Mouse (Mus musculus) kidney, postnatal 0 days (tissue): Measurements from ENCODE around the gene Gm10639. TPM values are rescaled to one million over a fixed set of nuclear protein-coding genes. Genes with fewer than 3 reads are reported as not detected.
A peak's percentile ranks its signal among the peaks of the same experiment; 100 is the strongest.
"Not testable (repeated sequence)": the region's sequence is repeated elsewhere in the genome, so short reads cannot be mapped to it uniquely, and the experiment has no call there.

ENCODE experiments used
- ATAC-seq: fragments of 200-750 bp; cut with Nextera tagmentation; replicated peaks from 2 replicates; pipeline ENCODE4 v1.8.0; 2017; ENCODE audit warnings: low read depth, moderate number of reproducible peaks, moderate TSS enrichment, moderate library complexity; ENCODE audit not compliant: low FRiP score
- DNase-seq: peaks from one replicate; pipeline ENCODE4 v3.0.0-alpha.2; 2016; ENCODE audit warnings: low spot score
- H3K27ac ChIP-seq: fragments of 300-500 bp; sonication (generic); 2 replicates; pipeline ENCODE4 v1.5.1; 2014; ENCODE audit warnings: mild to moderate bottlenecking
- H3K27me3 ChIP-seq: fragments of 300-500 bp; sonication (generic); 2 replicates; pipeline ENCODE4 v1.6.1; 2014; ENCODE audit warnings: low read length, mixed read lengths; ENCODE audit not compliant: insufficient read depth
- H3K36me3 ChIP-seq: fragments of 300-500 bp; sonication (generic); 2 replicates; pipeline ENCODE4 v1.6.1; 2014; ENCODE audit warnings: low read length, mixed read lengths; ENCODE audit not compliant: insufficient read depth
- H3K4me1 ChIP-seq: fragments of 300-500 bp; sonication (generic); replicated peaks from 2 replicates; pipeline ENCODE4 v1.6.1; 2014; ENCODE audit warnings: antibody characterized with exemption, low read length, mixed read lengths; ENCODE audit not compliant: insufficient read depth
- H3K4me2 ChIP-seq: fragments of 300-500 bp; sonication (generic); 2 replicates; pipeline ENCODE4 v1.6.1; 2014; ENCODE audit warnings: mild to moderate bottlenecking, low read length, moderate library complexity, mixed read lengths
- H3K4me3 ChIP-seq: fragments of 300-500 bp; sonication (generic); replicated peaks from 2 replicates; pipeline ENCODE4 v1.5.1; 2014; ENCODE audit warnings: low read depth, low read length
- H3K9ac ChIP-seq: fragments of 300-500 bp; sonication (generic); 2 replicates; pipeline ENCODE4 v1.6.1; 2014; ENCODE audit warnings: low read depth, low read length
- H3K9me3 ChIP-seq: fragments of 300-500 bp; sonication (generic); replicated peaks from 2 replicates; pipeline ENCODE4 v1.6.1; 2016; ENCODE audit warnings: low read length, inconsistent platforms, mixed read lengths
- CTCF ChIP-seq: IDR thresholded peaks from 2 replicates; pipeline ENCODE4 v1.5.1; 2016; ENCODE audit warnings: antibody characterized with exemption, low read depth, mild to moderate bottlenecking, moderate library complexity
- WGBS: fragments of 180-500 bp; shearing (Covaris S2); extraction: QIAGEN DNeasy Blood & Tissue Kit; methylation state at CpG from one replicate; pipeline ENCODE4 v1.1.7; 2014; 5-methylcytosine and 5-hydroxymethylcytosine counted together
- polyA plus RNA-seq: library from polyadenylated mRNA; unstranded; fragments of >200 nt; fragmentation: Nextera tagmentation; extraction: Ambion mirVana; gene quantifications from 2 replicates; pipeline ENCODE4 v1.2.1, GENCODE M21; 2015

Gm10639 gene
- polyA plus RNA-seq, 1 experiment from 2014 or later = 77.2 TPM

- H3K4me1 ChIP-seq, H3K4me3 ChIP-seq, H3K27me3 ChIP-seq, H3K36me3 ChIP-seq, H3K9ac ChIP-seq, H3K4me2 ChIP-seq, H3K9me3 ChIP-seq, DNase-seq, ATAC-seq, H3K27ac ChIP-seq: not testable (repeated sequence)
- WGBS = 66% methylated on average over 4 of the region's 7 CpGs
These were observed 5.1 kb downstream of the Gm10639 start for GRCm38 (mm10) chr9:78294781-78295180.

- 10% methylated on average over 6 of the region's 6 CpGs for WGBS
- H3K36me3 ChIP-seq = not testable (repeated sequence)
- peak; percentile 42; the same call in 1 of the 2 replicates for ATAC-seq
These were observed 6.4 kb downstream of the Gm10639 start for GRCm38 (mm10) chr9:78296089-78296488.

GRCm38 (mm10) chr9:78298232-78298631 is 8.5 kb downstream of the Gm10639 start:
- DNase-seq (no peak), ATAC-seq (no peak)
- H3K36me3 ChIP-seq = no peaks in the 10 kb centered on the region
- H3K27ac ChIP-seq = no peak overlapping the region
- TF ChIP-seq CTCF = no peak
- no peaks in the 10 kb centered on the region for H3K27me3 ChIP-seq
- H3K4me1 ChIP-seq = no peaks in the 10 kb centered on the region
- H3K4me2 ChIP-seq = no peak overlapping the region
- WGBS = 70% methylated on average over 1 of the region's 1 CpGs
- H3K9me3 ChIP-seq = no peaks in the 10 kb centered on the region
- no peak overlapping the region for H3K9ac ChIP-seq
- no peak overlapping the region for H3K4me3 ChIP-seq

More at GRCm38 (mm10) chr9:78296089-78296488, 6.4 kb downstream of the Gm10639 start:
- peak; percentile 79 for TF ChIP-seq CTCF
- not testable (repeated sequence) for H3K27me3 ChIP-seq, H3K9me3 ChIP-seq, H3K4me3 ChIP-seq, H3K4me1 ChIP-seq, H3K27ac ChIP-seq, H3K9ac ChIP-seq, H3K4me2 ChIP-seq
- peak; percentile 55 for DNase-seq

- not testable (repeated sequence) for H3K4me3 ChIP-seq, H3K9ac ChIP-seq, ATAC-seq, H3K36me3 ChIP-seq, H3K27me3 ChIP-seq, H3K27ac ChIP-seq, H3K4me2 ChIP-seq, H3K9me3 ChIP-seq, DNase-seq, H3K4me1 ChIP-seq
- 78% methylated on average over 1 of the region's 1 CpGs for WGBS
These were observed 9.4 kb downstream of the Gm10639 start for GRCm38 (mm10) chr9:78299143-78299542.

GRCm38 (mm10) chr9:78308122-78308521 is 18.4 kb downstream of the Gm10639 start:
- 68% methylated on average over 1 of the region's 3 CpGs for WGBS
- not testable (repeated sequence) for DNase-seq, ATAC-seq, H3K36me3 ChIP-seq, H3K4me2 ChIP-seq, H3K27ac ChIP-seq, H3K9me3 ChIP-seq, H3K9ac ChIP-seq, H3K4me1 ChIP-seq, H3K4me3 ChIP-seq, H3K27me3 ChIP-seq

GRCm38 (mm10) chr9:78314696-78315095 is 25.0 kb downstream of the Gm10639 start, which contains the start of gene Omt2a:
Gene Omt2a (minus strand): TSS chr9:78314796.
- WGBS = 83% methylated on average over 2 of the region's 2 CpGs
- H3K4me2 ChIP-seq = no peak within 1 kb of the TSS
- H3K4me1 ChIP-seq = no peaks in the 10 kb centered on the region
- no peaks in the 10 kb centered on the region for H3K27me3 ChIP-seq
- no peaks in the 10 kb centered on the region for H3K36me3 ChIP-seq
- no peak within 1 kb of the TSS for H3K4me3 ChIP-seq
- ATAC-seq = no peak
- DNase-seq = no peak
- H3K27ac ChIP-seq = no peak within 1 kb of the TSS
- TF ChIP-seq CTCF = no peak
- H3K9me3 ChIP-seq = no peaks in the 10 kb centered on the region
- no peak within 1 kb of the TSS for H3K9ac ChIP-seq

- Histone ChIP-seq H3K4me2 (no peak overlapping the region), H3K27ac (no peak overlapping the region), H3K9ac (no peak overlapping the region), H3K4me3 (no peak overlapping the region), H3K4me1 (no peaks in the 10 kb centered on the region), H3K27me3 (no peaks in the 10 kb centered on the region), H3K9me3 (no peaks in the 10 kb centered on the region), H3K36me3 (no peaks in the 10 kb centered on the region)
- peak; percentile 78 for TF ChIP-seq CTCF
- DNase-seq = no peak
- 24% methylated on average over 1 of the region's 1 CpGs for WGBS
- ATAC-seq = no peak
These were observed 29.8 kb downstream of the Gm10639 start for GRCm38 (mm10) chr9:78319499-78319898.

- DNase-seq, H3K4me2 ChIP-seq, H3K9me3 ChIP-seq, H3K27me3 ChIP-seq, H3K27ac ChIP-seq, H3K4me1 ChIP-seq, ATAC-seq, H3K9ac ChIP-seq, H3K36me3 ChIP-seq, H3K4me3 ChIP-seq: not testable (repeated sequence)
- WGBS = 63% methylated on average over 1 of the region's 1 CpGs
These were observed 37.6 kb downstream of the Gm10639 start, which contains the start of gene Omt2b for GRCm38 (mm10) chr9:78327289-78327688. Gene Omt2b (plus strand): TSS chr9:78327589.

GRCm38 (mm10) chr9:78337050-78337449 is 47.3 kb downstream of the Gm10639 start:
- not testable (repeated sequence) for H3K27me3 ChIP-seq, H3K9ac ChIP-seq, H3K36me3 ChIP-seq, H3K4me2 ChIP-seq, H3K27ac ChIP-seq, H3K4me1 ChIP-seq, H3K4me3 ChIP-seq, H3K9me3 ChIP-seq
- ATAC-seq (peak; percentile 73), DNase-seq (peak; percentile 21)
